Mouse (Mus musculus) forebrain, embryonic 16.5 days (tissue): ENCODE measurements around the gene Lhfpl3. TPM values are rescaled to one million over a fixed set of nuclear protein-coding genes. Genes with fewer than 3 reads are reported as not detected.

Experiments used
- ATAC-seq: fragments of 200-750 bp; cut with Nextera tagmentation; 2 replicates; pipeline ENCODE4 v1.8.0; 2017; ENCODE audit warnings: mild to moderate bottlenecking, moderate library complexity
- H3K27ac ChIP-seq: fragments of 300-500 bp; sonication (generic); 2 replicates; pipeline ENCODE4 v1.5.1; 2014; ENCODE audit warnings: low read length, control low read depth
- H3K27me3 ChIP-seq: fragments of 300-500 bp; sonication (generic); replicated peaks from 2 replicates; pipeline ENCODE4 v1.6.1; 2014; ENCODE audit warnings: low read length; ENCODE audit not compliant: control insufficient read depth, insufficient read depth
- H3K36me3 ChIP-seq: fragments of 300-500 bp; sonication (generic); 2 replicates; pipeline ENCODE4 v1.6.1; 2014; ENCODE audit not compliant: control insufficient read depth, insufficient read depth
- H3K4me1 ChIP-seq: fragments of 300-500 bp; sonication (generic); replicated peaks from 2 replicates; pipeline ENCODE4 v1.6.1; 2014; ENCODE audit warnings: low read length; ENCODE audit not compliant: control insufficient read depth, insufficient read depth
- H3K4me2 ChIP-seq: fragments of 300-500 bp; sonication (generic); 2 replicates; pipeline ENCODE4 v1.6.1; 2014; ENCODE audit warnings: mild to moderate bottlenecking, low read length, control low read depth
- H3K4me3 ChIP-seq: fragments of 300-500 bp; sonication (generic); replicated peaks from 2 replicates; pipeline ENCODE4 v1.5.1; 2014; ENCODE audit warnings: mild to moderate bottlenecking, low read length, control low read depth
- H3K9ac ChIP-seq: fragments of 300-500 bp; sonication (generic); replicated peaks from 2 replicates; pipeline ENCODE4 v1.6.1; 2014; ENCODE audit warnings: low read depth, low read length, control low read depth
- H3K9me3 ChIP-seq: fragments of 300-500 bp; sonication (generic); 2 replicates; pipeline ENCODE4 v1.6.1; 2016; ENCODE audit warnings: low read length; ENCODE audit not compliant: control insufficient read depth
- WGBS: fragments of 180-500 bp; shearing (Covaris S2); extraction: QIAGEN DNeasy Blood & Tissue Kit; methylation state at CpG from one replicate; pipeline ENCODE4 v1.1.7; 2014; 5-methylcytosine and 5-hydroxymethylcytosine counted together
- polyA plus RNA-seq: library from polyadenylated mRNA; unstranded; fragments of >200 nt; fragmentation: Nextera tagmentation; extraction: Ambion mirVana; gene quantifications from 2 replicates; pipeline ENCODE4 v1.2.1, GENCODE M21; 2015

The Lhfpl3 gene
- polyA plus RNA-seq, 1 experiment from 2014 or later = 14.7 TPM

GRCm38 (mm10) chr5:23224759-23225536, 479.1 kb downstream of the Lhfpl3 start:
- Histone ChIP-seq H3K4me2 (peak overlapping the region; percentile 40), H3K4me1 (peaks cover 3% of the 10 kb centered on the region; the same call in 1 of the 2 replicates), H3K27me3 (no peaks in the 10 kb centered on the region), H3K36me3 (no peaks in the 10 kb centered on the region), H3K9me3 (no peaks in the 10 kb centered on the region), H3K27ac (no peak overlapping the region), H3K4me3 (peak overlapping the region; percentile 23), H3K9ac (peak overlapping the region; percentile 16; the same call in 1 of the 2 replicates)
- WGBS = 18% methylated on average over 14 of the region's 14 CpGs
- peak; percentile 87 for ATAC-seq

- ATAC-seq = no peak
- Histone ChIP-seq H3K27me3 (no peaks in the 10 kb centered on the region), H3K27ac (no peak overlapping the region), H3K4me2 (no peak overlapping the region; the same call in 1 of the 2 replicates), H3K9ac (no peak overlapping the region), H3K4me3 (no peak overlapping the region), H3K36me3 (no peaks in the 10 kb centered on the region), H3K4me1 (peaks cover 3% of the 10 kb centered on the region; the same call in 1 of the 2 replicates), H3K9me3 (no peaks in the 10 kb centered on the region)
- 18% methylated on average over 8 of the region's 8 CpGs for WGBS
These were observed 479.8 kb downstream of the Lhfpl3 start for GRCm38 (mm10) chr5:23225621-23226020.

- 65% methylated on average over 3 of the region's 3 CpGs for WGBS
- no peak overlapping the region for H3K4me3 ChIP-seq
- peaks cover 3% of the 10 kb centered on the region; the same call in 1 of the 2 replicates for H3K4me1 ChIP-seq
- H3K4me2 ChIP-seq = no peak overlapping the region
- H3K9me3 ChIP-seq = no peaks in the 10 kb centered on the region
- no peak for ATAC-seq
- H3K9ac ChIP-seq = no peak overlapping the region
- H3K27me3 ChIP-seq = no peaks in the 10 kb centered on the region
- H3K36me3 ChIP-seq = no peaks in the 10 kb centered on the region
- H3K27ac ChIP-seq = no peak overlapping the region
These were observed 480.9 kb downstream of the Lhfpl3 start for GRCm38 (mm10) chr5:23226753-23227152.

- no peak overlapping the region for H3K4me2 ChIP-seq
- no peaks in the 10 kb centered on the region for H3K9me3 ChIP-seq
- no peak overlapping the region for H3K9ac ChIP-seq
- no peak overlapping the region for H3K4me3 ChIP-seq
- no peaks in the 10 kb centered on the region for H3K36me3 ChIP-seq
- no peak overlapping the region for H3K27ac ChIP-seq
- no peaks in the 10 kb centered on the region for H3K27me3 ChIP-seq
- no peaks in the 10 kb centered on the region for H3K4me1 ChIP-seq
- WGBS = 44% methylated on average over 4 of the region's 4 CpGs
- ATAC-seq = no peak
These were observed 501.1 kb downstream of the Lhfpl3 start for GRCm38 (mm10) chr5:23246974-23247373.

GRCm38 (mm10) chr5:23247784-23248183, 501.9 kb downstream of the Lhfpl3 start:
- no peak for ATAC-seq
- Histone ChIP-seq H3K4me2 (no peak overlapping the region), H3K36me3 (no peaks in the 10 kb centered on the region), H3K9ac (no peak overlapping the region), H3K4me3 (no peak overlapping the region), H3K27me3 (no peaks in the 10 kb centered on the region), H3K4me1 (no peaks in the 10 kb centered on the region), H3K9me3 (no peaks in the 10 kb centered on the region), H3K27ac (no peak overlapping the region)
- WGBS = 96% methylated on average over 1 of the region's 1 CpGs

GRCm38 (mm10) chr5:23248303-23248702, 502.4 kb downstream of the Lhfpl3 start:
- Histone ChIP-seq H3K9ac (no peak overlapping the region), H3K36me3 (no peaks in the 10 kb centered on the region), H3K9me3 (no peaks in the 10 kb centered on the region), H3K4me1 (no peaks in the 10 kb centered on the region), H3K4me2 (no peak overlapping the region), H3K27me3 (no peaks in the 10 kb centered on the region), H3K4me3 (no peak overlapping the region), H3K27ac (no peak overlapping the region)
- no peak for ATAC-seq

- Histone ChIP-seq H3K9me3 (no peaks in the 10 kb centered on the region), H3K27ac (no peak overlapping the region), H3K4me1 (no peaks in the 10 kb centered on the region), H3K27me3 (no peaks in the 10 kb centered on the region), H3K4me3 (no peak overlapping the region), H3K36me3 (no peaks in the 10 kb centered on the region), H3K4me2 (no peak overlapping the region), H3K9ac (no peak overlapping the region)
- 57% methylated on average over 9 of the region's 9 CpGs for WGBS
- no peak for ATAC-seq
These were observed 504.3 kb downstream of the Lhfpl3 start for GRCm38 (mm10) chr5:23249896-23250875.

- Histone ChIP-seq H3K36me3 (no peaks in the 10 kb centered on the region), H3K9me3 (no peaks in the 10 kb centered on the region), H3K4me2 (no peak overlapping the region), H3K9ac (no peak overlapping the region), H3K4me3 (no peak overlapping the region), H3K27me3 (no peaks in the 10 kb centered on the region), H3K27ac (no peak overlapping the region), H3K4me1 (no peaks in the 10 kb centered on the region)
- ATAC-seq = no peak
- WGBS = 45% methylated on average over 12 of the region's 12 CpGs
These were observed 505.8 kb downstream of the Lhfpl3 start for GRCm38 (mm10) chr5:23251462-23252224.
